Mouse (Mus musculus) liver, embryonic 14.5 days (tissue): Measurements from ENCODE around the gene Il1rl2. TPM values are rescaled to one million over a fixed set of nuclear protein-coding genes. Genes with fewer than 3 reads are reported as not detected.
A peak's percentile ranks its signal among the peaks of the same experiment; 100 is the strongest.

Experiments used
- ATAC-seq: fragments of 200-750 bp; cut with Nextera tagmentation; 2 replicates; pipeline ENCODE4 v1.8.0; 2017; ENCODE audit warnings: moderate number of reproducible peaks, mild to moderate bottlenecking, moderate library complexity; ENCODE audit not compliant: insufficient read depth
- DNase-seq, 3 experiments: peaks; one replicate each; pipeline ENCODE4 v3.0.0-alpha.2; 2012 to 2013; ENCODE audit warnings: low read depth in 3 of 3, low spot score in 3 of 3
- H3K27ac ChIP-seq: fragments of 300-500 bp; sonication (generic); 2 replicates; pipeline ENCODE4 v1.5.1; 2014; ENCODE audit warnings: moderate library complexity, mild to moderate bottlenecking, control low read depth, inconsistent platforms
- H3K27me3 ChIP-seq: fragments of 300-500 bp; sonication (generic); 2 replicates; pipeline ENCODE4 v1.6.1; 2014; ENCODE audit warnings: mild to moderate bottlenecking, low read length, moderate library complexity; ENCODE audit not compliant: control insufficient read depth, insufficient read depth
- H3K36me3 ChIP-seq: fragments of 300-500 bp; sonication (generic); replicated peaks from 2 replicates; pipeline ENCODE4 v1.6.1; 2014; ENCODE audit warnings: low read depth; ENCODE audit not compliant: control insufficient read depth, insufficient read depth
- H3K4me1 ChIP-seq, 2 experiments: fragments of 200-500 bp in 1 of 2; fragments of 300-500 bp in 1 of 2; sonication (generic) in 1 of 2; replicated peaks; 2 replicates each; pipeline ENCODE4 v1.6.1; 2012 to 2014; ENCODE audit warnings: antibody characterized with exemption in 1 of 2, inconsistent platforms in 1 of 2, low read length in 1 of 2; ENCODE audit not compliant: control insufficient read depth in 2 of 2, insufficient read depth in 2 of 2
- H3K4me2 ChIP-seq: fragments of 300-500 bp; sonication (generic); 2 replicates; pipeline ENCODE4 v1.6.1; 2014; ENCODE audit warnings: low read depth, mild to moderate bottlenecking, control low read depth, moderate library complexity
- H3K4me3 ChIP-seq, 2 experiments: fragments of 200-500 bp in 1 of 2; fragments of 300-500 bp in 1 of 2; sonication (generic) in 1 of 2; 2 replicates each; pipeline ENCODE4 v1.5.1; 2012 to 2014; ENCODE audit warnings: low read depth in 2 of 2, low read length in 2 of 2, mild to moderate bottlenecking in 2 of 2, control low read depth in 1 of 2, inconsistent platforms in 1 of 2, moderate library complexity in 1 of 2; ENCODE audit not compliant: insufficient read depth in 1 of 2
- H3K9ac ChIP-seq: fragments of 300-500 bp; sonication (generic); replicated peaks from 2 replicates; pipeline ENCODE4 v1.6.1; 2014; ENCODE audit warnings: mild to moderate bottlenecking, control low read depth, moderate library complexity
- H3K9me3 ChIP-seq: fragments of 300-500 bp; sonication (generic); 2 replicates; pipeline ENCODE4 v1.6.1; 2016; ENCODE audit warnings: low read length, mixed read lengths; ENCODE audit not compliant: control insufficient read depth
- CTCF ChIP-seq: IDR thresholded peaks from 2 replicates; pipeline ENCODE4 v1.5.1; 2016; ENCODE audit warnings: antibody characterized with exemption, low read depth, control low read depth
- EP300 ChIP-seq: IDR thresholded peaks from 2 replicates; pipeline ENCODE4 v1.6.1; 2016; ENCODE audit warnings: antibody characterized with exemption, low read depth
- WGBS: fragments of 180-500 bp; shearing (Covaris S2); extraction: QIAGEN DNeasy Blood & Tissue Kit; methylation state at CpG from one replicate; pipeline ENCODE4 v1.1.7; 2014; ENCODE audit not compliant: insufficient replicate concordance; 5-methylcytosine and 5-hydroxymethylcytosine counted together
- polyA plus RNA-seq, 2 experiments: library from polyadenylated mRNA; depleted of rRNA in 1 of 2; stranded (reverse) in 1 of 2; unstranded in 1 of 2; fragments of >200 nt; fragmentation: Nextera tagmentation in 1 of 2; extraction: Ambion mirVana in 1 of 2; gene quantifications; 2 replicates each; pipeline versions ENCODE4 v1.2.1 to v1.2.3; 2012 to 2014

The Il1rl2 gene
- polyA plus RNA-seq (2012; rRNA removed), result 0.80 and 0.91 TPM in 2 replicates
- 0.52 and 0.91 TPM in 2 replicates for polyA plus RNA-seq (2014; fragmentation: Nextera tagmentation; extraction: Ambion mirVana)

GRCm38 (mm10) chr1:40324457-40324856, at the start of gene Il1rl2:
Il1rl2 (plus strand) TSS chr1:40324610.
- Histone ChIP-seq H3K9ac (peak within 1 kb of the TSS; percentile 50), H3K27me3 (peaks cover 7% of the 10 kb centered on the region), H3K4me2 (peak within 1 kb of the TSS; percentile 78), H3K4me3 (peak within 1 kb of the TSS; percentile 52 to 55), H3K4me1 (peaks cover 4 to 35% of the 10 kb centered on the region in 2 experiments; a peak in 3 of 4 replicates), H3K27ac (no peak within 1 kb of the TSS), H3K9me3 (no peaks in the 10 kb centered on the region), H3K36me3 (no peaks in the 10 kb centered on the region)
- WGBS, result 21% methylated on average over 6 of the region's 6 CpGs
- no peak for TF ChIP-seq EP300
- ATAC-seq (no peak), DNase-seq (no peak)

GRCm38 (mm10) chr1:40275285-40276013, 49.0 kb upstream of the Il1rl2 start:
- DNase-seq (no peak), ATAC-seq (no peak)
- Histone ChIP-seq H3K9ac (no peak overlapping the region), H3K4me3 (no peak overlapping the region), H3K4me2 (no peak overlapping the region), H3K9me3 (no peaks in the 10 kb centered on the region), H3K36me3 (no peaks in the 10 kb centered on the region), H3K27me3 (no peaks in the 10 kb centered on the region), H3K4me1 (peaks cover 0 to 18% of the 10 kb centered on the region in 2 experiments; a peak in 3 of 4 replicates), H3K27ac (no peak overlapping the region)
- WGBS, result 61% methylated on average over 10 of the region's 10 CpGs
- TF ChIP-seq CTCF (no peak), EP300 (no peak)

GRCm38 (mm10) chr1:40277944-40278343, 46.5 kb upstream of the Il1rl2 start:
- Histone ChIP-seq H3K4me3 (no peak overlapping the region), H3K36me3 (no peaks in the 10 kb centered on the region), H3K27ac (no peak overlapping the region), H3K9me3 (no peaks in the 10 kb centered on the region), H3K4me1 (peaks cover 0 to 13% of the 10 kb centered on the region in 2 experiments; a peak in 2 of 4 replicates), H3K27me3 (no peaks in the 10 kb centered on the region), H3K9ac (no peak overlapping the region), H3K4me2 (no peak overlapping the region)
- no peak for ATAC-seq
- 56% methylated on average over 4 of the region's 4 CpGs for WGBS
- no peak for DNase-seq
- TF ChIP-seq CTCF, result no peak
- TF ChIP-seq EP300, result no peak

GRCm38 (mm10) chr1:40278720-40279119, 45.7 kb upstream of the Il1rl2 start:
- ATAC-seq, result no peak
- Histone ChIP-seq H3K4me1 (peaks cover 0 to 13% of the 10 kb centered on the region in 2 experiments; a peak in 2 of 4 replicates), H3K4me2 (no peak overlapping the region), H3K36me3 (no peaks in the 10 kb centered on the region), H3K27me3 (no peaks in the 10 kb centered on the region), H3K4me3 (no peak overlapping the region), H3K27ac (no peak overlapping the region), H3K9me3 (no peaks in the 10 kb centered on the region), H3K9ac (no peak overlapping the region)
- 34% methylated on average over 2 of the region's 2 CpGs for WGBS
- DNase-seq, result no peak
- TF ChIP-seq EP300 (no peak), CTCF (no peak)

GRCm38 (mm10) chr1:40279182-40279743, 45.1 kb upstream of the Il1rl2 start:
- no peak overlapping the region for H3K9ac ChIP-seq
- no peak for ATAC-seq
- H3K4me3 ChIP-seq, result no peak overlapping the region
- peaks cover 0 to 13% of the 10 kb centered on the region in 2 experiments; a peak in 2 of 4 replicates for H3K4me1 ChIP-seq
- H3K9me3 ChIP-seq, result no peaks in the 10 kb centered on the region
- TF ChIP-seq CTCF (no peak), EP300 (no peak)
- H3K27ac ChIP-seq, result no peak overlapping the region
- H3K4me2 ChIP-seq, result no peak overlapping the region
- H3K27me3 ChIP-seq, result no peaks in the 10 kb centered on the region
- 63% methylated on average over 11 of the region's 11 CpGs for WGBS
- no peaks in the 10 kb centered on the region for H3K36me3 ChIP-seq
- DNase-seq, result no peak
